Mouse (Mus musculus) stomach, embryonic 15.5 days (tissue): ENCODE measurements around the gene Aloxe3. TPM values are rescaled to one million over a fixed set of nuclear protein-coding genes. Genes with fewer than 3 reads are reported as not detected.

Experiments
- ATAC-seq: fragments of 200-750 bp; cut with Nextera tagmentation; 2 replicates; pipeline ENCODE4 v1.8.0; 2017; ENCODE audit warnings: low read depth, moderate number of reproducible peaks, moderate TSS enrichment; ENCODE audit not compliant: insufficient read depth, low FRiP score
- H3K27ac ChIP-seq: fragments of 300-500 bp; sonication (generic); 2 replicates; pipeline ENCODE4 v1.5.1; 2015; ENCODE audit warnings: mild to moderate bottlenecking, inconsistent platforms
- H3K27me3 ChIP-seq: fragments of 300-500 bp; sonication (generic); replicated peaks from 2 replicates; pipeline ENCODE4 v1.6.1; 2015; ENCODE audit warnings: inconsistent platforms
- H3K36me3 ChIP-seq: fragments of 300-500 bp; sonication (generic); 2 replicates; pipeline ENCODE4 v1.6.1; 2015; ENCODE audit warnings: inconsistent platforms
- H3K4me1 ChIP-seq: fragments of 300-500 bp; sonication (generic); 2 replicates; pipeline ENCODE4 v1.6.1; 2015; ENCODE audit warnings: inconsistent platforms
- H3K4me2 ChIP-seq: fragments of 300-500 bp; sonication (generic); 2 replicates; pipeline ENCODE4 v1.6.1; 2015; ENCODE audit warnings: mild to moderate bottlenecking, inconsistent platforms
- H3K4me3 ChIP-seq: fragments of 300-500 bp; sonication (generic); replicated peaks from 2 replicates; pipeline ENCODE4 v1.5.1; 2015; ENCODE audit warnings: inconsistent platforms
- H3K9ac ChIP-seq: fragments of 300-500 bp; sonication (generic); 2 replicates; pipeline ENCODE4 v1.6.1; 2015; ENCODE audit warnings: inconsistent platforms
- H3K9me3 ChIP-seq: fragments of 300-500 bp; sonication (generic); 2 replicates; pipeline ENCODE4 v1.6.1; 2016; ENCODE audit warnings: inconsistent platforms
- WGBS: fragments of 180-500 bp; shearing (Covaris S2); methylation state at CpG from one replicate; pipeline ENCODE4 v1.1.7; 2015; 5-methylcytosine and 5-hydroxymethylcytosine counted together
- polyA plus RNA-seq: library from polyadenylated mRNA; unstranded; fragments of >200 nt; fragmentation: Nextera tagmentation; extraction: Ambion mirVana; gene quantifications from 2 replicates; pipeline ENCODE4 v1.2.1, GENCODE M21; 2015

Aloxe3 gene
- polyA plus RNA-seq, 1 experiment from 2014 or later: 1.2 TPM

GRCm38 (mm10) chr11:69171626-69172025, 45.9 kb downstream of the Aloxe3 start:
- ATAC-seq: no peak; the same call in 1 of the 2 replicates
- Histone ChIP-seq H3K27me3 (no peaks in the 10 kb centered on the region), H3K27ac (no peak overlapping the region), H3K4me1 (0 out of 2 replicates have a peak, but pooled peaks cover 2% of the 10 kb centered on the region), H3K9me3 (no peaks in the 10 kb centered on the region), H3K4me2 (no peak overlapping the region), H3K9ac (no peak overlapping the region), H3K36me3 (no peaks in the 10 kb centered on the region), H3K4me3 (no peak overlapping the region)
- 32% methylated on average over 7 of the region's 7 CpGs for WGBS

- Histone ChIP-seq H3K4me3 (no peak overlapping the region), H3K36me3 (no peaks in the 10 kb centered on the region)
- 83% methylated on average over 2 of the region's 2 CpGs for WGBS
These were observed 46.9 kb downstream of the Aloxe3 start for GRCm38 (mm10) chr11:69172606-69173005.

GRCm38 (mm10) chr11:69174722-69175121, 49.0 kb downstream of the Aloxe3 start:
- H3K9ac ChIP-seq: no peak overlapping the region
- H3K27ac ChIP-seq: no peak overlapping the region
- no peak overlapping the region for H3K4me3 ChIP-seq
- WGBS: 80% methylated on average over 7 of the region's 7 CpGs
- H3K9me3 ChIP-seq: no peaks in the 10 kb centered on the region
- ATAC-seq: no peak
- H3K27me3 ChIP-seq: no peaks in the 10 kb centered on the region
- H3K4me1 ChIP-seq: 0 out of 2 replicates have a peak, but pooled peaks cover 2% of the 10 kb centered on the region
- no peaks in the 10 kb centered on the region for H3K36me3 ChIP-seq
- no peak overlapping the region for H3K4me2 ChIP-seq

More at GRCm38 (mm10) chr11:69172606-69173005, 46.9 kb downstream of the Aloxe3 start:
- Histone ChIP-seq H3K4me1 (0 out of 2 replicates have a peak, but pooled peaks cover 2% of the 10 kb centered on the region), H3K27ac (peak overlapping the region; percentile 1; the same call in 1 of the 2 replicates), H3K4me2 (no peak overlapping the region), H3K27me3 (no peaks in the 10 kb centered on the region), H3K9me3 (no peaks in the 10 kb centered on the region), H3K9ac (no peak overlapping the region)
- no peak for ATAC-seq

- Histone ChIP-seq H3K9ac (no peak overlapping the region), H3K4me1 (no peaks in the 10 kb centered on the region), H3K27me3 (no peaks in the 10 kb centered on the region), H3K4me3 (no peak overlapping the region), H3K36me3 (no peaks in the 10 kb centered on the region), H3K27ac (no peak overlapping the region), H3K4me2 (no peak overlapping the region), H3K9me3 (no peaks in the 10 kb centered on the region)
- ATAC-seq: no peak
- WGBS: 74% methylated on average over 3 of the region's 3 CpGs
These were observed 52.8 kb downstream of the Aloxe3 start for GRCm38 (mm10) chr11:69178525-69178924.

GRCm38 (mm10) chr11:69179512-69179911, 53.8 kb downstream of the Aloxe3 start:
- ATAC-seq: no peak
- H3K4me1 ChIP-seq: no peaks in the 10 kb centered on the region
- WGBS: 38% methylated on average over 3 of the region's 3 CpGs

GRCm38 (mm10) chr11:69180120-69180519, 54.4 kb downstream of the Aloxe3 start:
- no peak overlapping the region for H3K27ac ChIP-seq
- no peaks in the 10 kb centered on the region for H3K4me1 ChIP-seq
- H3K4me2 ChIP-seq: no peak overlapping the region
- H3K9me3 ChIP-seq: no peaks in the 10 kb centered on the region
- no peak for ATAC-seq
- H3K4me3 ChIP-seq: no peak overlapping the region
- H3K9ac ChIP-seq: no peak overlapping the region
- WGBS: 76% methylated on average over 4 of the region's 4 CpGs
- no peaks in the 10 kb centered on the region for H3K27me3 ChIP-seq
- no peaks in the 10 kb centered on the region for H3K36me3 ChIP-seq

More at GRCm38 (mm10) chr11:69179512-69179911, 53.8 kb downstream of the Aloxe3 start:
- H3K27ac ChIP-seq: no peak overlapping the region
- H3K27me3 ChIP-seq: no peaks in the 10 kb centered on the region
- H3K36me3 ChIP-seq: no peaks in the 10 kb centered on the region
- H3K9ac ChIP-seq: no peak overlapping the region
- no peak overlapping the region for H3K4me2 ChIP-seq
- H3K9me3 ChIP-seq: no peaks in the 10 kb centered on the region
- H3K4me3 ChIP-seq: no peak overlapping the region

GRCm38 (mm10) chr11:69185031-69185430, 59.3 kb downstream of the Aloxe3 start:
- no peak overlapping the region for H3K27ac ChIP-seq
- ATAC-seq: no peak
- H3K4me3 ChIP-seq: no peak overlapping the region
- 84% methylated on average over 5 of the region's 5 CpGs for WGBS
- H3K36me3 ChIP-seq: no peaks in the 10 kb centered on the region
- no peaks in the 10 kb centered on the region for H3K27me3 ChIP-seq
- H3K4me1 ChIP-seq: no peaks in the 10 kb centered on the region
- H3K9ac ChIP-seq: no peak overlapping the region
- no peaks in the 10 kb centered on the region for H3K9me3 ChIP-seq
- H3K4me2 ChIP-seq: no peak overlapping the region

- WGBS: 80% methylated on average over 6 of the region's 6 CpGs
- Histone ChIP-seq H3K27me3 (no peaks in the 10 kb centered on the region), H3K4me1 (no peaks in the 10 kb centered on the region), H3K27ac (no peak overlapping the region), H3K9ac (no peak overlapping the region), H3K4me3 (no peak overlapping the region), H3K9me3 (no peaks in the 10 kb centered on the region), H3K4me2 (no peak overlapping the region), H3K36me3 (no peaks in the 10 kb centered on the region)
- ATAC-seq: no peak
These were observed 60.2 kb downstream of the Aloxe3 start for GRCm38 (mm10) chr11:69185936-69186335.

GRCm38 (mm10) chr11:69192840-69193239, 67.1 kb downstream of the Aloxe3 start:
- peaks cover 14% of the 10 kb centered on the region for H3K27me3 ChIP-seq
- H3K4me3 ChIP-seq: no peak overlapping the region
- 0 out of 2 replicates have a peak, but pooled peaks cover 2% of the 10 kb centered on the region for H3K4me1 ChIP-seq
- H3K4me2 ChIP-seq: no peak overlapping the region
- no peaks in the 10 kb centered on the region for H3K9me3 ChIP-seq
- H3K36me3 ChIP-seq: no peaks in the 10 kb centered on the region
- no peak overlapping the region for H3K9ac ChIP-seq
- H3K27ac ChIP-seq: no peak overlapping the region
- WGBS: 0% methylated on average over 1 of the region's 1 CpGs
- ATAC-seq: no peak

GRCm38 (mm10) chr11:69196766-69197165, 71.1 kb downstream of the Aloxe3 start:
- H3K27ac ChIP-seq: no peak overlapping the region
- WGBS: 11% methylated on average over 5 of the region's 5 CpGs
- no peak overlapping the region for H3K9ac ChIP-seq
- peak overlapping the region; percentile 25 for H3K4me3 ChIP-seq
- H3K27me3 ChIP-seq: peaks cover 17% of the 10 kb centered on the region
- no peaks in the 10 kb centered on the region for H3K36me3 ChIP-seq
- no peaks in the 10 kb centered on the region for H3K9me3 ChIP-seq
- peak overlapping the region; percentile 49 for H3K4me2 ChIP-seq
- H3K4me1 ChIP-seq: 0 out of 2 replicates have a peak, but pooled peaks cover 2% of the 10 kb centered on the region
- no peak for ATAC-seq

GRCm38 (mm10) chr11:69197194-69197593, 71.5 kb downstream of the Aloxe3 start:
- Histone ChIP-seq H3K9ac (no peak overlapping the region), H3K27me3 (peaks cover 17% of the 10 kb centered on the region)
- 2% methylated on average over 14 of the region's 14 CpGs for WGBS

GRCm38 (mm10) chr11:69197743-69198142, 72.0 kb downstream of the Aloxe3 start, which contains the start of gene Alox8:
Alox8 (minus strand) TSS chr11:69197843.
- no peak for ATAC-seq
- Histone ChIP-seq H3K27me3 (peaks cover 17% of the 10 kb centered on the region), H3K9ac (no peak within 1 kb of the TSS), H3K36me3 (no peaks in the 10 kb centered on the region), H3K4me2 (peak within 1 kb of the TSS; percentile 49), H3K4me1 (0 out of 2 replicates have a peak, but pooled peaks cover 2% of the 10 kb centered on the region), H3K9me3 (no peaks in the 10 kb centered on the region), H3K27ac (no peak within 1 kb of the TSS), H3K4me3 (peak within 1 kb of the TSS; percentile 25)
- 25% methylated on average over 6 of the region's 6 CpGs for WGBS

More at GRCm38 (mm10) chr11:69197194-69197593, 71.5 kb downstream of the Aloxe3 start:
- Histone ChIP-seq H3K36me3 (no peaks in the 10 kb centered on the region), H3K9me3 (no peaks in the 10 kb centered on the region), H3K4me3 (peak overlapping the region; percentile 25), H3K27ac (no peak overlapping the region), H3K4me1 (0 out of 2 replicates have a peak, but pooled peaks cover 2% of the 10 kb centered on the region), H3K4me2 (peak overlapping the region; percentile 49)
- no peak for ATAC-seq
